Mouse (Mus musculus): Measurements from ENCODE around the gene Spp1.

GRCm38 (mm10) chr5:104460456-104460838 lies 25.5 kb downstream of the Spp1 start:
- TF ChIP-seq CTCF (IDR thresholded peaks at IDR 0.05; ENCODE audit: control insufficient read depth, insufficient read depth, insufficient replicate concordance, low read depth, low read length) (no peak), POLR2A (IDR thresholded peaks at IDR 0.05; ENCODE audit: control insufficient read depth, low read depth, low read length) (no peak)
